Mouse (Mus musculus) hematopoietic stem cell, adult 5-6 weeks (primary cell): Measurements from ENCODE around the gene Ccnl2. TPM values are rescaled to one million over a fixed set of nuclear protein-coding genes. Genes with fewer than 3 reads are reported as not detected.
"Not testable (repeated sequence)": the region's sequence is repeated elsewhere in the genome, so short reads cannot be mapped to it uniquely, and the experiment has no call there.

ENCODE experiments used
- ATAC-seq, 2 experiments: fragments of 125-278 bp in 1 of 2; replicated peaks in 1 of 2; 2 replicates each; pipeline ENCODE4 v1.8.0; 2016 to 2017; ENCODE audit warnings: inconsistent platforms in 2 of 2, mild to moderate bottlenecking in 2 of 2, moderate number of reproducible peaks in 2 of 2, low read depth in 1 of 2, moderate TSS enrichment in 1 of 2; ENCODE audit not compliant: low FRiP score in 2 of 2, poor library complexity in 2 of 2, severe bottlenecking in 2 of 2, insufficient read depth in 1 of 2, low TSS enrichment in 1 of 2
- total RNA-seq: library from RNA; stranded (forward); fragments of 172-1452, 232-1000 nt; gene quantifications from 2 replicates; pipeline ENCODE4 v1.2.3, GENCODE M21; 2017

Gene Ccnl2
- total RNA-seq, 1 experiment from 2014 or later = 120 TPM

- no peak for ATAC-seq
Observed at GRCm38 (mm10) chr4:155785246-155785645, 27.0 kb upstream of the Ccnl2 start.

- ATAC-seq = no peak
Observed at GRCm38 (mm10) chr4:155785819-155786218, 26.5 kb upstream of the Ccnl2 start, which contains the start of gene Tmem88b. Tmem88b (minus strand) TSS chr4:155785874.

GRCm38 (mm10) chr4:155788300-155788699 lies 24.0 kb upstream of the Ccnl2 start:
- ATAC-seq = peak; percentile 20 to 61; a peak in 3 of 4 replicates

- not testable (repeated sequence) for ATAC-seq
Observed at GRCm38 (mm10) chr4:155788833-155789232, 23.5 kb upstream of the Ccnl2 start.

- no peak for ATAC-seq
Observed at GRCm38 (mm10) chr4:155790021-155790489, 22.2 kb upstream of the Ccnl2 start, which contains the start of gene Ankrd65. Ankrd65 (plus strand) TSS chr4:155790439.

GRCm38 (mm10) chr4:155790650-155791161 lies 21.6 kb upstream of the Ccnl2 start:
- ATAC-seq = no peak

GRCm38 (mm10) chr4:155791240-155791933 lies 20.9 kb upstream of the Ccnl2 start:
- ATAC-seq = no peak

GRCm38 (mm10) chr4:155793730-155794129 lies 18.6 kb upstream of the Ccnl2 start:
- ATAC-seq = no peak

GRCm38 (mm10) chr4:155802075-155802474 lies 10.2 kb upstream of the Ccnl2 start:
- ATAC-seq = no peak

GRCm38 (mm10) chr4:155802741-155803339 lies 9.4 kb upstream of the Ccnl2 start, which contains the start of gene Mrpl20:
Mrpl20 (plus strand) TSS chr4:155802878.
- 0 out of 4 replicates have a peak, but pooled peaks of 1 of the 2 experiments have one; percentile 22 for ATAC-seq

GRCm38 (mm10) chr4:155803340-155804041 lies 8.8 kb upstream of the Ccnl2 start:
- peak; percentile 94 to 97 for ATAC-seq

- ATAC-seq = no peak
Observed at GRCm38 (mm10) chr4:155807841-155808240, 4.4 kb upstream of the Ccnl2 start.

- ATAC-seq = 0 out of 4 replicates have a peak, but pooled peaks of 1 of the 2 experiments have one; percentile 12
Observed at GRCm38 (mm10) chr4:155812665-155813181, 434 bp downstream of the Ccnl2 start.

GRCm38 (mm10) chr4:155817533-155817932 lies 5.2 kb downstream of the Ccnl2 start:
- no peak for ATAC-seq

- ATAC-seq = no peak
Observed at GRCm38 (mm10) chr4:155821025-155821424, 8.7 kb downstream of the Ccnl2 start.

GRCm38 (mm10) chr4:155823443-155823842 lies 11.2 kb downstream of the Ccnl2 start:
- no peak for ATAC-seq

GRCm38 (mm10) chr4:155829866-155830265 lies 17.6 kb downstream of the Ccnl2 start:
- ATAC-seq = no peak
